Mouse (Mus musculus) thymus, adult 2 months (tissue): ENCODE measurements at regions not wholly inside any gene's neighbourhood (a gene's known extent, or its start where the extent isn't known, plus 50 kb on each side); places are given as distances from the start of the nearest gene placed in this dataset.

Source experiments
- CTCF ChIP-seq: fragments of 200-500 bp; IDR thresholded peaks from 2 replicates; pipeline ENCODE4 v1.5.1; 2012; ENCODE audit warnings: mild to moderate bottlenecking, control low read depth, low read length, moderate library complexity, borderline replicate concordance; ENCODE audit not compliant: control insufficient read depth, poor library complexity, insufficient read depth; ENCODE audit errors: extremely low read depth
- POLR2A ChIP-seq: fragments of 200-500 bp; IDR thresholded peaks from 2 replicates; pipeline ENCODE4 v1.6.1; 2012; ENCODE audit warnings: mild to moderate bottlenecking, low read length, control low read depth, moderate library complexity; ENCODE audit not compliant: control insufficient read depth, poor library complexity, insufficient read depth; ENCODE audit errors: extremely low read depth

GRCm38 (mm10) chr4:153119647-153120102 lies 362.9 kb downstream of the Ajap1 start:
- TF ChIP-seq CTCF = no peak
- no peak for TF ChIP-seq POLR2A
